Mouse (Mus musculus) neural tube, embryonic 10.5 days (tissue): Measurements from ENCODE around the gene Fam72a.
"Not testable (repeated sequence)": the region's sequence is repeated elsewhere in the genome, so short reads cannot be mapped to it uniquely, and the experiment has no call there.

Experiments
- DNase-seq: peaks from one replicate; pipeline ENCODE4 v3.0.0-alpha.2; 2017; ENCODE audit warnings: low spot score; ENCODE audit errors: extremely low spot score

Gene Fam72a

GRCm38 (mm10) chr1:131526371-131527270 is 1.1 kb upstream of the Fam72a start:
- peak; percentile 77 for DNase-seq

GRCm38 (mm10) chr1:131528081-131528507 is 391 bp downstream of the Fam72a start:
- peak; percentile 80 for DNase-seq

- peak; percentile 33 for DNase-seq
Measured at GRCm38 (mm10) chr1:131528561-131529166, 961 bp downstream of the Fam72a start.

- DNase-seq, result no peak
Measured at GRCm38 (mm10) chr1:131539771-131540170, 12.1 kb downstream of the Fam72a start.

GRCm38 (mm10) chr1:131540795-131541194 is 13.1 kb downstream of the Fam72a start:
- no peak for DNase-seq

- DNase-seq, result no peak
Measured at GRCm38 (mm10) chr1:131541431-131541830, 13.7 kb downstream of the Fam72a start.

- no peak for DNase-seq
Measured at GRCm38 (mm10) chr1:131541903-131542302, 14.2 kb downstream of the Fam72a start.

GRCm38 (mm10) chr1:131543886-131544565 is 16.3 kb downstream of the Fam72a start:
- no peak for DNase-seq

- no peak for DNase-seq
Measured at GRCm38 (mm10) chr1:131546798-131547690, 19.3 kb downstream of the Fam72a start.

GRCm38 (mm10) chr1:131548494-131549365 is 21.0 kb downstream of the Fam72a start:
- no peak for DNase-seq

GRCm38 (mm10) chr1:131551956-131552355 is 24.3 kb downstream of the Fam72a start:
- no peak for DNase-seq

GRCm38 (mm10) chr1:131553428-131553827 is 25.7 kb downstream of the Fam72a start:
- no peak for DNase-seq

- DNase-seq, result peak; percentile 79
Measured at GRCm38 (mm10) chr1:131555042-131555812, 27.5 kb downstream of the Fam72a start.

- no peak for DNase-seq
Measured at GRCm38 (mm10) chr1:131560500-131560899, 32.8 kb downstream of the Fam72a start.

GRCm38 (mm10) chr1:131562081-131562480 is 34.4 kb downstream of the Fam72a start:
- DNase-seq, result no peak

- not testable (repeated sequence) for DNase-seq
Measured at GRCm38 (mm10) chr1:131566056-131566455, 38.4 kb downstream of the Fam72a start.

- no peak for DNase-seq
Measured at GRCm38 (mm10) chr1:131569721-131570120, 42.0 kb downstream of the Fam72a start.

GRCm38 (mm10) chr1:131570391-131570790 is 42.7 kb downstream of the Fam72a start:
- no peak for DNase-seq

- peak; percentile 35 for DNase-seq
Measured at GRCm38 (mm10) chr1:131573721-131574120, 46.0 kb downstream of the Fam72a start.
